Mouse (Mus musculus): ENCODE data around the gene Slc35a3.
"Not testable (repeated sequence)": the region's sequence is repeated elsewhere in the genome, so short reads cannot be mapped to it uniquely, and the experiment has no call there.

Gene Slc35a3

GRCm38 (mm10) chr3:116712436-116712881 lies at the start of gene Slc35a3:
Slc35a3 (minus strand) TSS chr3:116712831.
- DNase-seq (ENCODE audit: low spot score in 2 of 2) = no peak

DNA sequence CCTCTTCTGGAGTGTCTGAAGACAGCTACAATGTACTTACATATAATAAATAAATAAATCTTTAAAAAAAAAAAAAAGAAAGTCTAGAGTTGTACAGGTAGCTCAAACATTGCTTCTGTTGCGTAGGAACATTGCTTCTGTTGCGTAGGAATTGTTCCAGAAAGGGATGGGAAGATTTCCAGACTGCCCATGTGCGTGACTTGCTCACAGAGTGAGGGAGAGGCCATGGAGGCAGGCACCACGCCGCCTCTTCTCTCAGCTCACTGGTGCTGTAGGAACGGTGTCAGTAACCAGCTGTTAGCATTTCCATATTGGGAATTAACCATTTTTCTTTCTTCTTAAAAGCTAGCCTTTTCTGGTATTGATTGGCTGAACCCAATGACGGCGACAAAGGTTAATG lies 40.2 kb upstream of the Slc35a3 start:
- DNase-seq (ENCODE audit: low spot score in 2 of 2) = no peak

GRCm38 (mm10) chr3:116751191-116751860 lies 38.7 kb upstream of the Slc35a3 start:
- no peak for DNase-seq (ENCODE audit: low spot score in 2 of 2)

DNA sequence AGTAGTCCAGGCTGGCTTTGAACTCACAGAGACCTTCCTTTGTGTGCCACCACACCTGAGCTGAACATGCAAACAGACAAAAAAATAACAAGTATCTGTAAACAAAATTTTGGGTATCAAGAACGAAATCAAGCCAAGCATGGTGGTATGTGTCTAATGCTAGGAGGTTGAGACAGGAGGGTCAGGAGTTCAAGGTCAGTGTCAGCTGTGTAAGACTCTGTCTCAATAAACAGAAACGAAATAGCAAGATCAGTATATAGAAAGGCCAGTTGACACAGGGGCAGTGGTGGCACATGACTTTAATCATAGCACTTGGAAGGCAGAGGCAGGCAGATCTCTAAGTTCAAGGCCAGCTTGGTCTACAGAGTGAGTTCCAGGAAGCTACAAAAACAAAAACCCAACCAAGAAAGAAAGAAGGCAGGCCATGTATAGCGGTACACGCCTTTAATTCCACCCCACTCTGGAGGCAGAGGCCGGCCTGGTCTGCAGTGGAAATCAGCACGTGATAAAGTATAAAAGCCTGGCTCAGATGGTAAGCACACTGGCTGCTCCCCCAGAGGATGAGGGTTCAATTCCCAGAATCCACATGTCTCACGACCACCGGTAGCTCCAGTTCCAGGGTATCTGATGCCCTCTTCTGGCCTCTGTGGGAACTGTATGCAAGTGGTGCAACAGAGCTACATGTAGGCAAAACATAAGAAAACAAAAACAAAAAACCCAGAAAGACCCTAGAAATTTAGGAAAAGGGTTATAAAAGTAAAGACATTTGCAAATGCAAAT lies 36.0 kb upstream of the Slc35a3 start:
- DNase-seq (ENCODE audit: low spot score in 2 of 2) = no peak

- DNase-seq (ENCODE audit: low spot score in 2 of 2) = not testable (repeated sequence)
Measured at GRCm38 (mm10) chr3:116747648-116748047, 35.0 kb upstream of the Slc35a3 start.

- DNase-seq (ENCODE audit: low spot score in 2 of 2) = no peak
Measured at GRCm38 (mm10) chr3:116740963-116741362, 28.3 kb upstream of the Slc35a3 start.

DNA sequence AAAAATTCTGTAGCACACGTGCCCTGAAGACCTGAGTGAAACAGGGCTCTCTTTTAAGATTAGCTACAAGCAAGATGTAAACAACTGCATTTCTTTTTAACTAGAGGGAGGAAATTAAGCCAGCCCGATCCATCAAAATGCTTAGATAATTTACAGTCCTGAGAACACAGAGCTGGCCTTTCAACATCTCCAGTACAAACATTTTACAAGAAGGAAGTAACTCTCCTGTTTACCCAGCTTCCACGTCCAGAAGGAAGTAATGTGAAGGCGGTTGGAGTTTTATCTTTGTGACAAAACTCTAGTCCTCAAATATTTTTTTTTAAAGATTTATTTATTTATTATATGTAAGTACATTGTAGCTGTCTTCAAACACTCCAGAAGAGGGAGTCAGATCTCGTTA lies 27.5 kb upstream of the Slc35a3 start:
- no peak for DNase-seq (ENCODE audit: low spot score in 2 of 2)

- no peak for DNase-seq (ENCODE audit: low spot score in 2 of 2)
Measured at GRCm38 (mm10) chr3:116737326-116737731, 24.7 kb upstream of the Slc35a3 start.

DNA sequence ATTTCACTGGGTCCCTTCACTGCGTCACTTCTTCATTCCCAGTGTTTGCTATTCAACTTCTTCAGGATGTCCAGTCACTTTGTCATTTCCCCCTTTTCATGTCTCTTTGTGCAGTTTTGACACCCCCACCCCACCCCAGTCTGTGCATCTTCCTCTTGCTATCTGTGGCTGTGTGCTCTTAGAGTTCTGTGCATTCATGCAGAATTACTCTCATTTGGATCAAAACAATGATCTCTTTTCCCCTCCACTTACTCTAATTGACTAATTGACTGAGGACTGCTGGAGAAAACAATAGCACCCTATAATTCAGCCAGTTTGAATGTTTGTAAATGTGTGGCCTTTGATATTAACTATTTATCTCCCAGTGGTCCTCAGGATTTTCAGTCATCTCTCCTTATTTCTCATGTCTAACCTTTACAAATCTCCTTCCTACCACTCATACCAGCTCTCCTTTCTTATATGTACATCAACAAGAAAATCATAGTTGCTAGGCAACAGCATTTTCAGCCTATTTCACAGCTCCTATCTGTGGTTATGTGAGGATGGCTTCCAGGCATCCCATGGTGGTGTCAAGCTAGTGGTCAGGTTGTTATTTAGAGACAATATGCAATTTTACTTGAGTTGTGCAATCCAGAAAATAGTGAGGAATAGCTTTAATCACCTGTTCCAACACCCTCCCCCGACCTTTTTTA lies 17.0 kb upstream of the Slc35a3 start:
- no peak for DNase-seq (ENCODE audit: low spot score in 2 of 2)

DNA sequence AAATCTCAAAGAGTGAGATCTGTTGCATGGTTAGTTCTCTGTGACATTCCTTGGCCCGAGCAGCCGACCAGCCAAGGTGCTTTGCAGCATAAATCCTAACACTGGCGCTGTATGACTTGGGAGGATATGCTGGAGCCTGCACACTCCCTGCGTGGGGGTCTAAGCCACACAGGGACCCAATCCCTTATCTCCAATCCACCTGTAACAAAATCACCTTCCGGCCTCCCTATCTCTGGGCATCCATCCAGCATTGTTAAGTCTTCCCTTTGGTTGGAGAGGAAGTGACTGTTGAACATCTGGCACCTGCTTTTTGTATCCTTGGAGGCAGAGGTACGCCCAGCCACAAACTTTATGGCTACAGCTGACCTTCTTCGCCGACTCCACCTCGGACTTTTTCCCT lies 14.2 kb upstream of the Slc35a3 start:
- DNase-seq (ENCODE audit: low spot score in 2 of 2) = no peak

- no peak for DNase-seq (ENCODE audit: low spot score in 2 of 2)
Measured at GRCm38 (mm10) chr3:116723496-116724481, 11.2 kb upstream of the Slc35a3 start.

- DNase-seq (ENCODE audit: low spot score in 2 of 2) = no peak
Measured at GRCm38 (mm10) chr3:116722980-116723379, 10.3 kb upstream of the Slc35a3 start.

DNA sequence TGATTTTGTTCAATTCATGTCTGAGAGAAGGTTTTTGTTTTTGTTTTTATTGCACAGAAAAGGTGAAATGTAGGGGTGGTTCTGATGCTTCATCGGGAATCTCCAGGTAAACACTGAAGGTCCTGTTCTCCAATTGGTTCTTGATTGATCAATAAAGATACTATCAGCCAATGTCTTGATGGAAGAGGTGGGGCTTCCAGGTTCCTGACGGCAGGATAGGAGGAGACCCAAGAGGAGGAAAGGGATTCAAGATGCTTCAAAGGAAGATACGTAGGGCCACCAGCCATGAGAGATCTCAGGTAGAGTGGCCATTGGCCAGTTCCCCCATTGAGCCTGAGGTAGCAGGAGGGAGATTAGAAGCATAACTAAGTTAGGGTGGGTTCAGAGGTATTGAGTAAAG lies 6.3 kb upstream of the Slc35a3 start:
- no peak for DNase-seq (ENCODE audit: low spot score in 2 of 2)

DNA sequence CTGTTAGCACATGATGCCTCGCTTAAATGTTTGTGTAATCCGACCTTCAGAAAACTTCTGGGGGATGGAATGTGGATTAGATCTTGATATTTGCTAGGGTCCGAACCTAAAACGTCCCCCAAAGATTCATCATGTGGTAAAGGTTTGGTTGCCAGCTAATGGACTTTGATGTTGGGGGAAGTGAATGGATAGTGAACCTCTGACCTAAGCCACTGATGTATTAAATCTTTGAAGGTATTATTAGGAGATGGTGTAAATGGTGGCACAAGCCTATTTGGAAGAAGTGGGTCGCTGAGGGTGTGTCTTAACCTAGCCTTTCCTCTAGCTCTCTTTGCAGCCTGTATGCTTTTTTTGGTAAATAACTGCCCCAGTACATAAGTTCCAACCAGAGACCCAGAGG lies 400 bp upstream of the Slc35a3 start:
- no peak for DNase-seq (ENCODE audit: low spot score in 2 of 2)

DNA sequence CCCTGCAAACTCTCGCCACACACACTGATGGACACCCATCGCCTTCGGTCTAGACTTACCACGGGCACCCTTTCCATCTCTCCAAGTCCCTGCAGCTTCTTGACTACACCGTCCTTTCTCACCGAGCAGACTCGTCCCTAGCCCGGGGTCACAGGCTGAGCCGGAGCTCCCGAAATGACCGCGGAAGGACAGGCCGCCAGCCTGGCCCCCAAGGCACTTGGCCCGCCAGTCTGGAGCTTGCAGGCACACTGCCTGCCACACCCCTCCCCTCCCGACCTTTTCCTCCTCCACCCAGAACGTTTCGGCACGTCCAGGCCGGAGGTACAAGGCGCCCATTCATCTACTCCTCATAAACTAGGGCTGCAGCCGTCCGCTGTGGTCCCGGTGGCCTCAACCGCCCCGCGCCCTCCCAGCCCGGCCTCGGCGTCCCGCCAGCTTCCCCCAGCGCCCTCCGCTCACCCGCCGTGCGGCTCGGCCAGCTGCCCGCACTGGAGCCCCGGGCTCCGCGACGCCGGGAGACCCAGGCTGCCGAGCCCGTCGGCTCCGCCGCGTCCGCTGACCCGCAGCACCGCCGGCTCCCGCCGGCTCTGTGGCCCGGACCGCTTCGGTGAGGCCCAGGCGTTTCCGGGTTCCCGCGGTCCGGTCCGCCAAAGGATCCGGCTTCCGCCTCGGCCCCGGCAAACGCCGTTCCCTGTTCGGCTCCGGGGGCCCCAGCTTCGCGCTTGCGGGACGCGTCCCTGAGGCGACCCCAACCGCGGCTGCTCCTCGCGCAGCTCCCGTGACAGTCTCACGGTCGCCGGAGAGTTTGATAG lies 801 bp downstream of the Slc35a3 start:
- DNase-seq (ENCODE audit: low spot score in 2 of 2) = peak; percentile 77 to 82

DNA sequence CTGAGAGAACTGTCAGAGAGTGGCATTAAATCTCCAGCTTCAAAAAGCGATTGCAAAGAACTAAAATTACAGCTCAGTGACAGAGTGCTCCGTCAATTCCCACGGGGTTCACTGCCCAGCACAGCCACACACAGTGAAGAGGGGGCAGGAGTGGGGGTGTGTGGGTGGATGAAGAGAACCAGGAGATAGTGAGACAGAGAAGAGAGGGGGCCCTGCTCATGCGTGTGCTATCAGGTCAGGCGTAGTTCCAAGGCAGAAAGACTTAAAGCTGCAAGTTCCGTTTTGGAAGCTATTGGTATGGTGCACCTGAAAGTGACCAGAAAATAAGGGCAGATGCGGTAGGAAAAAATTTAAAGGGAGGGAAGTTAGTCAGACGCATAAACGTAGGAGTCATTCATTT lies 1.7 kb downstream of the Slc35a3 start:
- no peak for DNase-seq (ENCODE audit: low spot score in 2 of 2)

- no peak for DNase-seq (ENCODE audit: low spot score in 2 of 2)
Measured at GRCm38 (mm10) chr3:116705637-116706204, 6.9 kb downstream of the Slc35a3 start.

DNA sequence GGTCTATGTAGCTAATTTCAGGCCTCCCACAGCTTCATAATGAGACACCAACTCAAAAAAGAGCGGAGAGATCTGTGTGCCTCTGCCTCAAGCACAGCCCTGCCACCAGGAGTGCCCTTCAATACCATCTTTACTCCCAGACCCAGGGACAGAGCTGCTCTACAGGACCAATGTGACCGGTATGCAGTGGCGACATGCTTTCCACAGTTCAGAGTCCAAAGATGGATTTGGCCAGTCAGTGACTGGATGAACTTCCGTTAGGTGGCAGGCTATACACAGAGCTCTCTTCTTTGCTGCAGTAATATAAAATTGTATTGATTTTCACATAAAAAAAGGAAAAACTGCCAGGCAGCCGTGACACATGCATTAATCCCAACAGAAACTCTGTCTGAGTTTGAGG lies 8.8 kb downstream of the Slc35a3 start:
- DNase-seq (ENCODE audit: low spot score in 2 of 2) = no peak

- no peak for DNase-seq (ENCODE audit: low spot score in 2 of 2)
Measured at GRCm38 (mm10) chr3:116702647-116703272, 9.9 kb downstream of the Slc35a3 start.

GRCm38 (mm10) chr3:116701601-116702000 lies 11.0 kb downstream of the Slc35a3 start:
- no peak for DNase-seq (ENCODE audit: low spot score in 2 of 2)
